In the genomic region with DNA sequence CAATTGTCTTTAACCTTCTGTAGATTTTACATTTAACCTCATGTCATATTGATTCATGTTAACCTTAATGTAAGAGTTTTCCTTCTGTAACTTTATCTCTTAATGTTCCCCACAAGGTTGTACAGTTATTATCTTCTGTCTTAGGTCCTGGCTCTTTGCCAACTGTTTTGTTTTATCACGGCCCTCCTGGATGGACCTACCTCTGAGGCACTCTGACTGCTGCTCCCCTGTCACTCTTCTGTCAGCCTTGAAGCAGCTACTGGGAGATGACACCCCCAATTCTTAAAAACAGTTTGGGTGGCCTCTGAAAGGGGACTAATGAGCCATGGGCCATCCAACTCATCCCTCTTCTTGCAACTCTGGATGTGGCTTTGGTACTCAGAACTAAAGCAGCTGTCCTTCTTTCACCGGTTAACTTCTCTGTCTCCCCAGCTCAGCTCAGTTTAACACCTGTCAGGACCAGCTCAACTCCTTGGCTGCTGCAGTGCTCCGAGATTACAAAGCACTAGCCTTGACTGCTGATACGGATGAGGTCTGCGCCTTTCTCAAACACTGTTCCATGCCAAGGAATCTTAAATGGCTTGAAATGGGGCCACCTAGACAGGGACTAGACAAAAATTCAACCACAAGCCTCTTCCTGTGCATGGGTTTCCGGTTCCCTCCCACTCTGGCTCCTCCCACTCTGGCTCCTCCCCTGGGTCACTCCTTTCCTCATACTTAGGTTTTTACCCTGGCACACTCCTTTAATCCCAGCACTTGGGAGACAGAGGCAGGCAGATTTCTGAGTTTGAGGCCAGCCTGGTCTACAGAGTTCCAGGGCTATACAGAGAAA, we compare ENCODE assay signal across 9 mouse cellular contexts. TPM values are rescaled to one million over a fixed set of nuclear protein-coding genes. Genes with fewer than 3 reads are reported as not detected.
DNase-seq lines count a peak whose midpoint lies in the region; ATAC-seq and TF ChIP-seq lines count a peak whose summit lies in the region.
"Had no signal": no experiment of that assay in that cellular context is flagged by ENCODE, and none has a peak within 500 bp of the region (broad histone marks: within the 10 kb centered on the region; RNA-seq: fewer than 3 reads in every experiment).

No protein-coding gene starts in this region.

- no peaks in the 10 kb centered on the region for H3K9me3 ChIP-seq in intestine, embryonic 16.5 days (ENCODE audit: control insufficient read depth, low read length)
- H3K9me3 ChIP-seq in intestine, postnatal 0 days (ENCODE audit: control insufficient read depth): no peaks in the 10 kb centered on the region
- no peaks in the 10 kb centered on the region for H3K9me3 ChIP-seq in midbrain, embryonic 16.5 days (replicated peaks; ENCODE audit: control insufficient read depth, low read length, poor library complexity, severe bottlenecking)

- ATAC-seq in intestine, embryonic 16.5 days: peak; percentile 42; the same call in 1 of the 2 replicates
- ATAC-seq in intestine, postnatal 0 days: no peak
- peak; percentile 99 for ATAC-seq in common myeloid progenitor, adult 5-6 weeks (replicated peaks; ENCODE audit: low read depth, poor library complexity, severe bottlenecking)
- ATAC-seq in midbrain, embryonic 16.5 days: no peak

- H3K4me1 ChIP-seq in intestine, embryonic 16.5 days (ENCODE audit: control insufficient read depth, insufficient read depth, low read length): no peaks in the 10 kb centered on the region
- H3K4me1 ChIP-seq in intestine, postnatal 0 days (replicated peaks; ENCODE audit: control insufficient read depth, insufficient read depth, low read length): 0 out of 2 replicates have a peak, but pooled peaks cover 3% of the 10 kb centered on the region
- H3K4me1 ChIP-seq in midbrain, embryonic 16.5 days (ENCODE audit: control insufficient read depth, insufficient read depth, low read length): no peaks in the 10 kb centered on the region

- H3K36me3 ChIP-seq in intestine, embryonic 16.5 days (ENCODE audit: control insufficient read depth, insufficient read depth, low read length): no peaks in the 10 kb centered on the region
- H3K36me3 ChIP-seq in intestine, postnatal 0 days (ENCODE audit: control insufficient read depth, insufficient read depth): no peaks in the 10 kb centered on the region
- no peaks in the 10 kb centered on the region for H3K36me3 ChIP-seq in midbrain, embryonic 16.5 days (ENCODE audit: control insufficient read depth, insufficient read depth, low read length)

- H3K4me3 ChIP-seq in intestine, embryonic 16.5 days (ENCODE audit: low read length): no peak overlapping the region
- no peak overlapping the region for H3K4me3 ChIP-seq in intestine, postnatal 0 days (ENCODE audit: low read depth, low read length)
- H3K4me3 ChIP-seq in midbrain, embryonic 16.5 days (ENCODE audit: low read depth, low read length): no peak overlapping the region

- H3K27ac ChIP-seq in intestine, embryonic 16.5 days (ENCODE audit: low read length): 0 out of 2 replicates have a peak overlapping the region, but pooled peaks have one; percentile 27
- H3K27ac ChIP-seq in intestine, postnatal 0 days (ENCODE audit: low read depth, low read length): no peak overlapping the region
- H3K27ac ChIP-seq in midbrain, embryonic 16.5 days (ENCODE audit: low read length): no peak overlapping the region

- no peak overlapping the region for H3K4me2 ChIP-seq in intestine, embryonic 16.5 days (ENCODE audit: low read depth, low read length)
- H3K4me2 ChIP-seq in intestine, postnatal 0 days (replicated peaks; ENCODE audit: low read depth): no peak overlapping the region
- no peak overlapping the region for H3K4me2 ChIP-seq in midbrain, embryonic 16.5 days (ENCODE audit: low read length)

- no peak overlapping the region for H3K9ac ChIP-seq in intestine, embryonic 16.5 days (ENCODE audit: low read depth, low read length)
- no peak overlapping the region for H3K9ac ChIP-seq in intestine, postnatal 0 days (ENCODE audit: low read depth, low read length)
- H3K9ac ChIP-seq in midbrain, embryonic 16.5 days (ENCODE audit: low read depth, low read length): no peak overlapping the region

- no peaks in the 10 kb centered on the region for H3K27me3 ChIP-seq in intestine, embryonic 16.5 days (replicated peaks; ENCODE audit: control insufficient read depth, insufficient read depth, low read length)
- H3K27me3 ChIP-seq in intestine, postnatal 0 days (replicated peaks; ENCODE audit: control insufficient read depth, insufficient read depth, low read length): no peaks in the 10 kb centered on the region
- H3K27me3 ChIP-seq in midbrain, embryonic 16.5 days (ENCODE audit: control insufficient read depth, insufficient read depth, low read depth, low read length): no peaks in the 10 kb centered on the region

- peak; percentile 31 for DNase-seq in lung, postnatal 36 days
- DNase-seq in thymus, postnatal 14 days: peak; percentile 87
- no peak for DNase-seq in layer of hippocampus, postnatal 36 days
- DNase-seq in right cerebral cortex, adult 18-20 months: no peak
- DNase-seq: kidney, adult 2 months had no signal

- TF ChIP-seq CTCF in intestine, postnatal 0 days (IDR thresholded peaks at IDR 0.05; ENCODE audit: low read depth): no peak

- WGBS in intestine, embryonic 16.5 days: 56% methylated on average over 6 of the region's 6 CpGs
- WGBS in intestine, postnatal 0 days: 59% methylated on average over 6 of the region's 6 CpGs
- WGBS in midbrain, embryonic 16.5 days: 69% methylated on average over 6 of the region's 6 CpGs

RNA-seq across cellular contexts. Expression of gene Gng2, which starts 47.7 kb away (rescaled TPM):
- polyA plus RNA-seq in intestine, embryonic 16.5 days (2015; fragmentation: Nextera tagmentation; extraction: Ambion mirVana): 40.5 and 49.1 TPM in 2 replicates
- 22.2 and 22.6 TPM in 2 replicates for polyA plus RNA-seq in intestine, postnatal 0 days (2015; fragmentation: Nextera tagmentation; extraction: Ambion mirVana)
- total RNA-seq in common myeloid progenitor, adult 5-6 weeks (2017): 38.7 TPM in 2 replicates
- 479 and 480 TPM in 2 replicates for polyA plus RNA-seq in midbrain, embryonic 16.5 days (2015; fragmentation: Nextera tagmentation; extraction: Ambion mirVana)
- total RNA-seq in layer of hippocampus, postnatal 36 days (2021): 100 to 1,000 TPM; 284 to 297 TPM

Comparison
In these comparisons a context has a peak if more than half of its experiments do, and no peak if none do; other contexts are left out.
1. ATAC-seq: peak in intestine, embryonic 16.5 days (single experiment) and common myeloid progenitor, adult 5-6 weeks (single experiment); none in intestine, postnatal 0 days (single experiment) and midbrain, embryonic 16.5 days (single experiment).
2. DNase-seq: peak in lung, postnatal 36 days (single experiment) and thymus, postnatal 14 days (single experiment); none in layer of hippocampus, postnatal 36 days (0 of 2) and right cerebral cortex, adult 18-20 months (single experiment).